Mouse (Mus musculus) intestine, postnatal 0 days (tissue): Measurements from ENCODE around the gene Gm10198. TPM values are rescaled to one million over a fixed set of nuclear protein-coding genes. Genes with fewer than 3 reads are reported as not detected.
A peak's percentile ranks its signal among the peaks of the same experiment; 100 is the strongest.

Experiments
- ATAC-seq: fragments of 200-750 bp; cut with Nextera tagmentation; 2 replicates; pipeline ENCODE4 v1.8.0; 2017; ENCODE audit warnings: mild to moderate bottlenecking, moderate TSS enrichment, moderate library complexity
- H3K27ac ChIP-seq: fragments of 300-500 bp; sonication (generic); 2 replicates; pipeline ENCODE4 v1.5.1; 2014; ENCODE audit warnings: mild to moderate bottlenecking, low read depth, low read length, moderate library complexity
- H3K27me3 ChIP-seq: fragments of 300-500 bp; sonication (generic); replicated peaks from 2 replicates; pipeline ENCODE4 v1.6.1; 2014; ENCODE audit warnings: low read length, mixed read lengths; ENCODE audit not compliant: control insufficient read depth, insufficient read depth
- H3K36me3 ChIP-seq: fragments of 300-500 bp; sonication (generic); 2 replicates; pipeline ENCODE4 v1.6.1; 2014; ENCODE audit warnings: mild to moderate bottlenecking, moderate library complexity; ENCODE audit not compliant: control insufficient read depth, insufficient read depth
- H3K4me1 ChIP-seq: fragments of 300-500 bp; sonication (generic); replicated peaks from 2 replicates; pipeline ENCODE4 v1.6.1; 2014; ENCODE audit warnings: antibody characterized with exemption, low read length, mixed read lengths; ENCODE audit not compliant: control insufficient read depth, insufficient read depth
- H3K4me2 ChIP-seq: fragments of 300-500 bp; sonication (generic); replicated peaks from 2 replicates; pipeline ENCODE4 v1.6.1; 2014; ENCODE audit warnings: low read depth, mild to moderate bottlenecking, moderate library complexity
- H3K4me3 ChIP-seq: fragments of 300-500 bp; sonication (generic); 2 replicates; pipeline ENCODE4 v1.5.1; 2014; ENCODE audit warnings: low read depth, low read length
- H3K9ac ChIP-seq: fragments of 300-500 bp; sonication (generic); 2 replicates; pipeline ENCODE4 v1.6.1; 2014; ENCODE audit warnings: mild to moderate bottlenecking, low read depth, low read length
- H3K9me3 ChIP-seq: fragments of 300-500 bp; sonication (generic); 2 replicates; pipeline ENCODE4 v1.6.1; 2016; ENCODE audit warnings: mixed run types; ENCODE audit not compliant: control insufficient read depth
- CTCF ChIP-seq: sonication (generic); IDR thresholded peaks from 2 replicates; pipeline ENCODE4 v1.5.1; 2016; ENCODE audit warnings: low read depth, mild to moderate bottlenecking, control low read depth, antibody characterized with exemption, moderate library complexity
- WGBS: fragments of 180-500 bp; shearing (Covaris S2); extraction: QIAGEN DNeasy Blood & Tissue Kit; methylation state at CpG from one replicate; pipeline ENCODE4 v1.1.7; 2014; 5-methylcytosine and 5-hydroxymethylcytosine counted together
- polyA plus RNA-seq: library from polyadenylated mRNA; unstranded; fragments of >200 nt; fragmentation: Nextera tagmentation; extraction: Ambion mirVana; gene quantifications from 2 replicates; pipeline ENCODE4 v1.2.1, GENCODE M21; 2015

Gene Gm10198
- polyA plus RNA-seq, 1 experiment from 2014 or later = not detected

- Histone ChIP-seq H3K36me3 (no peaks in the 10 kb centered on the region), H3K9me3 (no peaks in the 10 kb centered on the region), H3K4me1 (no peaks in the 10 kb centered on the region), H3K4me2 (no peak overlapping the region), H3K27me3 (no peaks in the 10 kb centered on the region), H3K27ac (no peak overlapping the region), H3K9ac (no peak overlapping the region), H3K4me3 (no peak overlapping the region)
- 93% methylated on average over 3 of the region's 3 CpGs for WGBS
- TF ChIP-seq CTCF = peak; percentile 18; the same call in 1 of the 2 replicates
- no peak for ATAC-seq
These were observed 32.4 kb upstream of the Gm10198 start for GRCm38 (mm10) chr13:111560152-111560551.

GRCm38 (mm10) chr13:111562595-111562994, 30.0 kb upstream of the Gm10198 start:
- Histone ChIP-seq H3K36me3 (no peaks in the 10 kb centered on the region), H3K4me2 (no peak overlapping the region), H3K27me3 (no peaks in the 10 kb centered on the region), H3K27ac (no peak overlapping the region), H3K4me1 (no peaks in the 10 kb centered on the region), H3K9me3 (no peaks in the 10 kb centered on the region), H3K9ac (no peak overlapping the region), H3K4me3 (no peak overlapping the region)
- no peak for TF ChIP-seq CTCF
- WGBS = 73% methylated on average over 5 of the region's 5 CpGs
- no peak for ATAC-seq

- 40% methylated on average over 4 of the region's 4 CpGs for WGBS
- ATAC-seq = no peak
These were observed 18.4 kb upstream of the Gm10198 start for GRCm38 (mm10) chr13:111574196-111574595.

GRCm38 (mm10) chr13:111577177-111577576, 15.4 kb upstream of the Gm10198 start:
- no peaks in the 10 kb centered on the region for H3K36me3 ChIP-seq
- no peak overlapping the region for H3K9ac ChIP-seq
- no peak overlapping the region for H3K4me2 ChIP-seq
- H3K9me3 ChIP-seq = no peaks in the 10 kb centered on the region
- H3K4me3 ChIP-seq = no peak overlapping the region
- H3K4me1 ChIP-seq = no peaks in the 10 kb centered on the region
- WGBS = 79% methylated on average over 11 of the region's 11 CpGs
- H3K27me3 ChIP-seq = no peaks in the 10 kb centered on the region
- H3K27ac ChIP-seq = no peak overlapping the region
- ATAC-seq = no peak
- TF ChIP-seq CTCF = no peak

More at GRCm38 (mm10) chr13:111574196-111574595, 18.4 kb upstream of the Gm10198 start:
- peak; percentile 79 for TF ChIP-seq CTCF
- H3K4me3 ChIP-seq = no peak overlapping the region
- no peak overlapping the region for H3K27ac ChIP-seq
- H3K9me3 ChIP-seq = no peaks in the 10 kb centered on the region
- no peaks in the 10 kb centered on the region for H3K36me3 ChIP-seq
- H3K4me2 ChIP-seq = no peak overlapping the region
- H3K4me1 ChIP-seq = no peaks in the 10 kb centered on the region
- H3K9ac ChIP-seq = no peak overlapping the region
- no peaks in the 10 kb centered on the region for H3K27me3 ChIP-seq

GRCm38 (mm10) chr13:111580054-111580453, 12.5 kb upstream of the Gm10198 start:
- 84% methylated on average over 10 of the region's 10 CpGs for WGBS
- ATAC-seq = no peak

GRCm38 (mm10) chr13:111598111-111598510, 5.5 kb downstream of the Gm10198 start:
- ATAC-seq = peak; percentile 91
- H3K27me3 ChIP-seq = no peaks in the 10 kb centered on the region
- H3K4me1 ChIP-seq = no peaks in the 10 kb centered on the region; the same call in 1 of the 2 replicates
- peak overlapping the region; percentile 46 for H3K27ac ChIP-seq
- no peak overlapping the region for H3K4me3 ChIP-seq
- H3K36me3 ChIP-seq = no peaks in the 10 kb centered on the region
- no peaks in the 10 kb centered on the region for H3K9me3 ChIP-seq
- H3K9ac ChIP-seq = no peak overlapping the region
- no peak for TF ChIP-seq CTCF
- no peak overlapping the region for H3K4me2 ChIP-seq
- 62% methylated on average over 7 of the region's 7 CpGs for WGBS

More at GRCm38 (mm10) chr13:111580054-111580453, 12.5 kb upstream of the Gm10198 start:
- Histone ChIP-seq H3K4me3 (no peak overlapping the region), H3K27ac (no peak overlapping the region), H3K9me3 (no peaks in the 10 kb centered on the region), H3K4me2 (no peak overlapping the region), H3K4me1 (no peaks in the 10 kb centered on the region), H3K27me3 (no peaks in the 10 kb centered on the region), H3K9ac (no peak overlapping the region), H3K36me3 (no peaks in the 10 kb centered on the region)
- TF ChIP-seq CTCF = no peak

- no peak for TF ChIP-seq CTCF
- Histone ChIP-seq H3K36me3 (no peaks in the 10 kb centered on the region), H3K9me3 (no peaks in the 10 kb centered on the region), H3K4me2 (peak overlapping the region; percentile 21; the same call in 1 of the 2 replicates), H3K27me3 (no peaks in the 10 kb centered on the region), H3K4me1 (no peaks in the 10 kb centered on the region; the same call in 1 of the 2 replicates), H3K27ac (no peak overlapping the region), H3K4me3 (no peak overlapping the region), H3K9ac (no peak overlapping the region)
- no peak for ATAC-seq
- WGBS = 36% methylated on average over 4 of the region's 4 CpGs
These were observed 8.8 kb downstream of the Gm10198 start for GRCm38 (mm10) chr13:111601383-111601782.
